Mouse (Mus musculus) B cell, adult 67 days (primary cell): ENCODE data around the gene Nipsnap3b. TPM values are rescaled to one million over a fixed set of nuclear protein-coding genes. Genes with fewer than 3 reads are reported as not detected.

Source experiments
- total RNA-seq, 2 experiments: library from RNA; stranded (reverse); gene quantifications; 4 replicates each; pipeline ENCODE4 v1.2.4; 2023

The Nipsnap3b gene
- 10 to 100 TPM; 35.8 to 48.5 TPM for total RNA-seq

DNA sequence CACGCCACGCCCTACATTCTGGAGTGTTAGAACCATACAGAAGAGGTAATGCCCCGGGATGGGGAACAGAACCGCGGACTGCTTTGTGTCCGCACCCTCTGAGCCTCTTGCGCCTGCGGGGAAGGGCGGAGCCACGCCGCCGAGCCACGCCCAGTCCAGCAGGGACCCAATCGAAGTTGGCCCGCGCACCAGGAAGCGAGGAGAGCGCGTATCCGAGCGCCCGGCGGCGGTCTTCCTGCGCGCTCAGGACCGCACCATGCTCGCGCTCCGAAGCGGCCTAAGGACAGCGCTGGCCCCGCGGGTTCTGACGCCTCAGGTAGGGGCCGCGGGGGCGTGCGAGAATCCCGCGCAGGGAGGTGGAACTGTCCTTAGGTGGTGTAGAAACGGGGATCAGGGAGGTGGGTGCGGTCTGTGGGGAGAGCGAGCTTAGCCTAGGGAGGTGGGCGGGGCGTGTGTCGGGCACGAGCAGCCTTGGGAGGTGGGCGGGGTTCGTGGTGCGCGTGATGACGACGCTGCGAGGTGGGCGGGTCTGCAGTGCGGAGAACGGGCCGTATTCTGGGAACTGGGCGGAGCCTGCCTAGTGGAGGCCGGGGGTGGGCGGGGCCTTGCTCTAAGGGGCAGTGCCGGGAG, at the start of gene Nipsnap3b:
Gene Nipsnap3b (plus strand): TSS at position 149 of the 630 bp plus-strand sequence.

DNA sequence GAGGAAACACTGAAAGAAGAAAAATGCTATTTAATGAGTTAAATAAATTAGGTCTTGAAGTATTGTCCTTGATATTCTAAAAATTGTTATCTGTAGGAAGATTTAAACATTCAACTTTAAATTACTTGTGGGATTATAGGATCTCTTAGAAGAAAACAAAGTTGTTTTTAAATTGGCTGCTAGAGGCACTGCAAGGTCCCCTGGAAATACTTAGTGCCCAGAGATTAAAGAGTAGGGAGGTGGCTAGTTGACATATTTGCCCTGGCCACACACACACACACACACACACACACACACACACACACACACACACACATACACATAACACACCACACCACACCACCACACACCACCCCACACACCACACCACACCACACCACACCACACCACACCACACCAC, 47.4 kb upstream of the Nipsnap3b start, which contains the start of gene Olfr270:
Gene Olfr270 (plus strand): TSS at position 301 of the 400 bp plus-strand sequence.

DNA sequence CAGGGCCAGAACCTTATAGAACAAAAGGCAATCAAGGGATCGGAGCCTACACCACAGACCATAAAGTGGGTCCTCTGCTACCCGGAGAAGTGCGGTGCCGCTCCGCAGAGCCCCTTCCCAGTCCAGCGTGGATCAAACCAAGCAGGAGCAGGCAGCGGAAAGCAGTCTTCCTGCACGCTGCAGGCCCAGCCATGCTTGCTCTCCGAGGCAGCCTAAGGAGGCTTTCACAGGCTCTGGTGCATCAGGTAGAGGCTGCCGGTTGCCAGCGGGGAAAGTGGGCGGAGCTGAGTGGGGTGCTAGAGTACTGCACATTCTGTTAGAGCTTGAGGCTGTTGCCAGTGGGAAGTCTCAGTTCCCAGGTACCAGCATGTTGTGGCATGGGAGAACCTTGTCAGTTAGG, 22.4 kb upstream of the Nipsnap3b start, which contains the start of gene Nipsnap3a:
Gene Nipsnap3a (plus strand): TSS at position 25 of the 400 bp plus-strand sequence.

Other genes starting within 250 kb of the Nipsnap3b start
- not detected for gene Olfr275, start 197.3 kb upstream of the Nipsnap3b start, total RNA-seq
- not detected for gene Olfr273, start 152.6 kb upstream of the Nipsnap3b start, total RNA-seq
- not detected for gene Olfr272, start 92.7 kb upstream of the Nipsnap3b start, total RNA-seq
- not detected for gene Olfr270, start 47.3 kb upstream of the Nipsnap3b start, total RNA-seq
- not detected for gene Nipsnap3a, start 22.6 kb upstream of the Nipsnap3b start, total RNA-seq
- gene Abca1, start 148.0 kb downstream of the Nipsnap3b start, total RNA-seq: 100 to 1,000 TPM in 1 of 2 experiments, 10 to 100 TPM in 1; 94.1 to 103 TPM